Mouse (Mus musculus) ES-CJ7 (cell line): ENCODE data around the gene Ogdh.

Experiments used
- DNase-seq: peaks from one replicate; pipeline ENCODE4 v3.0.0; 2011; ENCODE audit warnings: low read depth, low spot score

Gene Ogdh

GRCm38 (mm10) chr11:6405591-6406081 lies 114.2 kb downstream of the Ogdh start:
- DNase-seq: no peak
